Mouse (Mus musculus) frontal cortex, postnatal 25 days (tissue): Measurements from ENCODE around the gene Olfr1378.
A peak's percentile ranks its signal among the peaks of the same experiment; 100 is the strongest.

Source experiments
- DNase-seq, 2 experiments: peaks; one replicate each; pipeline ENCODE4 v3.0.0; 2022; ENCODE audit warnings: low spot score in 2 of 2

The Olfr1378 gene

GRCm38 (mm10) chr11:50966230-50966629, at the start of gene Olfr1378:
Gene Olfr1378 (plus strand): TSS chr11:50966530.
- no peak for DNase-seq

- no peak for DNase-seq
Measured at GRCm38 (mm10) chr11:50930469-50931014, 35.8 kb upstream of the Olfr1378 start.

- no peak for DNase-seq
Measured at GRCm38 (mm10) chr11:50931021-50931420, 35.3 kb upstream of the Olfr1378 start.

GRCm38 (mm10) chr11:50931451-50931866, 34.9 kb upstream of the Olfr1378 start, which contains the start of gene Zfp354b:
Gene Zfp354b (minus strand): TSS chr11:50931633.
- peak; percentile 63 to 74 for DNase-seq

- no peak for DNase-seq
Measured at GRCm38 (mm10) chr11:50932040-50932439, 34.3 kb upstream of the Olfr1378 start.

- DNase-seq, result no peak
Measured at GRCm38 (mm10) chr11:50938435-50938834, 27.9 kb upstream of the Olfr1378 start.

GRCm38 (mm10) chr11:50939621-50940366, 26.5 kb upstream of the Olfr1378 start:
- no peak for DNase-seq

- no peak for DNase-seq
Measured at GRCm38 (mm10) chr11:50942386-50942785, 23.9 kb upstream of the Olfr1378 start.

- DNase-seq, result no peak
Measured at GRCm38 (mm10) chr11:50943506-50943905, 22.8 kb upstream of the Olfr1378 start, which contains the start of gene 4933414I15Rik. Gene 4933414I15Rik (minus strand): TSS chr11:50943765.

GRCm38 (mm10) chr11:50952290-50952689, 14.0 kb upstream of the Olfr1378 start:
- DNase-seq, result no peak

GRCm38 (mm10) chr11:50953665-50954064, 12.7 kb upstream of the Olfr1378 start, which contains the start of gene Prop1:
Gene Prop1 (minus strand): TSS chr11:50953765.
- DNase-seq, result no peak

- no peak for DNase-seq
Measured at GRCm38 (mm10) chr11:50964886-50965285, 1.4 kb upstream of the Olfr1378 start.

- DNase-seq, result no peak
Measured at GRCm38 (mm10) chr11:50977216-50977615, 10.9 kb downstream of the Olfr1378 start.

GRCm38 (mm10) chr11:50981667-50982066, 15.3 kb downstream of the Olfr1378 start, which contains the start of gene Olfr1377:
Gene Olfr1377 (plus strand): TSS chr11:50981967.
- no peak for DNase-seq

GRCm38 (mm10) chr11:51003296-51003695, 37.0 kb downstream of the Olfr1378 start, which contains the start of gene Olfr51:
Gene Olfr51 (plus strand): TSS chr11:51003596.
- no peak for DNase-seq

- DNase-seq, result no peak
Measured at GRCm38 (mm10) chr11:51011821-51012220, 45.5 kb downstream of the Olfr1378 start.

GRCm38 (mm10) chr11:51013936-51014335, 47.6 kb downstream of the Olfr1378 start, which contains the start of gene Olfr54:
Gene Olfr54 (plus strand): TSS chr11:51014236.
- no peak for DNase-seq

GRCm38 (mm10) chr11:51016341-51016740, 50.0 kb downstream of the Olfr1378 start:
- DNase-seq, result no peak
